Mouse (Mus musculus): ENCODE results near the gene R3hdm4.

Gene R3hdm4

DNA sequence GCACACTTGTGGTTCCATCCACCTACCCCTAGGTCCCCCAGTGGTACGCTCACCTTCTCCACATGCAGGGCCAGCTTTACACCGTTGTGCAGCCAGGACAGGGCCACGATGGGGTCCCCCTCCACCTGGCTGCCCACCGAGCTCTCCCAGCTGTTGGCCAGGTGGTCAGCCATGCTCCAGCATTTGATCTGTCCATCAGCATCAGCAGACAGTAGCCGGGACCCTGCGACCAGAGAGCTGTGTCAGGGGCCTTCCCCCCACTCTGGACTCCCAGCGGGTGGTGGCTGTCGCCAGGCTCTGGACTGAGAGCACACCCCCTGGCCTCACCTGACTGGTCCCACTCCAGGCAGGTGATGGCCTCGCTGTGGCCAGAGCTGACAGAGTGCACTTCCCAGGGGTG, 14.3 kb downstream of the R3hdm4 start:
- no peak for TF ChIP-seq GATA4 (IDR thresholded peaks at IDR 0.05; ENCODE audit: insufficient replicate concordance, low read length)

DNA sequence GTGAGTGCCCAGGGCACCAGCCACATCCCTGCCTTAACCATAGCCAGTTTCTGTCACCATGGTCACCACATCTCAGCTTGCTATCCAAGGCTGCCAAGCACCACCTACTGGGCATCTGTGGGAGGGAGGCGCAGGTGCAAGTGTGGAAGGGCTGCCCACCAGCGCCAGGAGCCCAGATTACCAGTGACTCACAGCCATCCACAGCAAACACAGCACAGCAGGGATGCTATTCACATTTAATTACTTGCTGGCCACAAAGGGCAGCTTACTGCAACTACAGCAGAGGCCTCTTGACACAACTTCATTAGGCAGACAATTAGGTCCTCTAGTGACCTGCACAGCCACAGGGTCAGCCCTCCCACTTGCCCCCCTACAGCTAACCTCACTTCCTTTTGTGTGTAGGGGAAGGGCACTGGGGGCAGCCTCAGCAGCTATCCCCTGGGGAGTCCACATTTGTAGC, 20.0 kb downstream of the R3hdm4 start:
- TF ChIP-seq GATA4 (IDR thresholded peaks at IDR 0.05; ENCODE audit: insufficient replicate concordance, low read length): no peak

DNA sequence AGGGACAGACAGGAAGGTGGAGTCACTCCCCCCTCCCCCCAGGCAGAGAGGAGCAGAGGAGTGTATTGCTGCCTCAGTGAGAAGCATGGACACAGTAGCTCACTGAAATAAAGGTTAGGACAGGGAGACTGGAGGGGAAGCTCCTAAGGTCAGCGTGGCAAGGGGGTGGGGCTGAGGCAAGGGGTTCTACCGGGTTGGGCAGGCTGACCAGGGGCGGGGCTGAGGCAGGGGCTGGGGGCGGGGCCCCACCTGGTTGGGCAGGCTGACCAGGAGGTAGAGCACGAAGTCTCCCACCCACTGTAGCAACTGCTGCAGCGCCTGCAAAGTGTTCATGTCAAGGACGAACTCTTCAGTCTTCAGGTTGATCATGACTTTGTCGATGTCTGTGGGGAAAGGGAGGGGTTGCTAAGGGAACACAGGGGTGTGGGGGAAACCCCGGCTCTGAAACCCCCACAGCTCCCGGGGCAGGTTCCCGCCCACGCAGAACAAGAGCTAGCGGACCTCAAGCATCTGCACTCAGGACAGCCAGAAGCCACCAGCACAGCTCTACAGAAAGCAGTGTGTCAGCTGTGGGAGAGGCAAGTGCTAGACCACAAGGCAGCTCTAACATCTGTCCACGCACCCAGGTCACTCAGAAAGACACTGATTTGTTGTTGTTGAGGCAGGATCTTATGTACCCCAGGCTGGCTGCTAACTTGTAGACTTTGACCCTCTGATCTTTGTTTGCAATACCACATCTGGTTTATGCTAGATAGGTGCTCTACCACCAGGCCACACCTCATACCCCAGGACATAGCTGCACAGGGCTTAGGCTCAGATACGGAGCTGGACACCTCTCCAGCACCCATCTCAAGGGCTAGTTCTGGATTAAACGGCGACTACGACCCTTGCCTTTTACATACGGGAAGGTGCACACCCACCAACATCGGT, 23.4 kb downstream of the R3hdm4 start:
- no peak for TF ChIP-seq GATA4 (IDR thresholded peaks at IDR 0.05; ENCODE audit: insufficient replicate concordance, low read length)

DNA sequence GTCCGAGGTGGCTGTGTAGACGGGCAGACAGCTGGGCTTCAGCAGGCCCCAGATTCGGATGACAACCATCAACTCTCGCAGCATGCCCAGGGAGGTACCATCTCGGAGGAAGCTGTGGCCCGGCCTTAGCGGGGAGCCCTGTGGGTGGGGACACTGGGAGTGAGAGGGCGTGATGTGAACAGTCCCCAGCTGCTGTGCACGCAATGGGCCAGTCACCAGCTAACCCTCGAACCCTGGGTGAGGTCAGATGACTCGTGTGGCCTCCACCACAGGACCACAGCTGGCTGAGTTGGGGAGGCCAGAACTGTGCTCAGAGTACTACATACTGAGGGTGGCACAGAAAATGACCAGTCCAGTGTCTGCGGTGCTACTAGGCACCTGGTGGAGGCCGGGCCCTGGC, 24.2 kb downstream of the R3hdm4 start:
- no peak for TF ChIP-seq GATA4 (IDR thresholded peaks at IDR 0.05; ENCODE audit: insufficient replicate concordance, low read length)

DNA sequence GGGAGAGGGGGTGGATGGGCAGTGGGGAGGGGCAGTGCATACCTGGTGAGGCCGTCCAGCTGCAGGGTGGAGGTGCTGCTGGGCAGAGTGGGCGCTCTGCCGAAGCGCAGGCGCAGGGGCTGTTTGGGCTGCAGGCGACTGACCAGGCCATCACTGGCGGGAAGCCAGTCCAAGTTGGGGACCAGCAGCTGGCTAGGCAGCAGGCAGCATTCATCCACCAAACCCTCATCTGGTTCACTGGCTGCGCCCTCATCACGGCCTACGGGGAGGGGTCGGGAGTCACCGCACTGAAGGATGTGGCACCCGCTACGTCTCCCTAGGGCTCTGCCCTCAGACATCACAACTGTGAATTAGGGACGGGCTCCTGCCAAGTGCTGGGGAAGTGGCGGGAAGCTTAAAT, 24.7 kb downstream of the R3hdm4 start:
- TF ChIP-seq GATA4 (IDR thresholded peaks at IDR 0.05; ENCODE audit: insufficient replicate concordance, low read length): no peak

DNA sequence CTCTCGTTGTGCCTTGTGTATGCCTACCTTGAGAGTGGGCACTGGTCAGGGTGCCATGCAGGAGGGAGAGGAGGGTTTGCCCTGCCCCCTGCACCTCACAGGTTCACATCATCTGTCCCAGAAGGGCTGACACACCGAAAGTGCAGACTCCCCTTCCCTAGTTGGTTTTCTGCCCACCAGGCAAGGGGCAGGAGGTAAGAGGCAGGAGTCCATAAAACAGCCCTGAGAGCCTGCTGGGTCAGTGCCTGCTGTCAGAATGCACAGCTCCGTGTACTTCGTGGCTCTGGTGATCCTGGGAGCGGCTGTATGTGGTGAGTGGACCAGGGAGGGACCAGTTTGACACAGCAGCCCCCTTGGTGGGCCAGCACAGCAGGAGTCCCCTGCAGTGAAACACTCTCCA, 30.3 kb downstream of the R3hdm4 start, which contains the start of gene Cfd:
Cfd (plus strand) TSS at position 184 of the 400 bp plus-strand sequence.
- TF ChIP-seq GATA4 (IDR thresholded peaks at IDR 0.05; ENCODE audit: insufficient replicate concordance, low read length): no peak

DNA sequence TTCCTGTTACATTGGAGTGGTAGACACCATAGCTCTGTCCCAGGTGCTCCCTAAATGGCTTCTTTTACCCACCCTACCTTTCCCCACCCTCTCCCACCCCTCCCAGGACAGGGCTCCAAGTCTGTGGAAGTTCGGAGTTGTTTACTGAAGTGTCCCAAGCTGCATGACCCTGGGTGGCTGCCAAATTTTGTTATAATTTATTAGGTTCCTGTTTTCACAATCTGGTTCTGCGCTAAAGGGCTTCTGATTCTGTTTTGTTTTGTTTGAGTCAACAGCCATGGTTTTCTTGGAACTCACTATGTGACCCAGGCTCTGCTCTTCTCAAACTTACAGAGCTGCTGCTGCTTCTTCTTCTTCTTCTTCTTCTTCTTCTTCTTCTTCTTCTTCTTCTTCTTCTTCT, 31.6 kb downstream of the R3hdm4 start:
- no peak for TF ChIP-seq GATA4 (IDR thresholded peaks at IDR 0.05; ENCODE audit: insufficient replicate concordance, low read length)

DNA sequence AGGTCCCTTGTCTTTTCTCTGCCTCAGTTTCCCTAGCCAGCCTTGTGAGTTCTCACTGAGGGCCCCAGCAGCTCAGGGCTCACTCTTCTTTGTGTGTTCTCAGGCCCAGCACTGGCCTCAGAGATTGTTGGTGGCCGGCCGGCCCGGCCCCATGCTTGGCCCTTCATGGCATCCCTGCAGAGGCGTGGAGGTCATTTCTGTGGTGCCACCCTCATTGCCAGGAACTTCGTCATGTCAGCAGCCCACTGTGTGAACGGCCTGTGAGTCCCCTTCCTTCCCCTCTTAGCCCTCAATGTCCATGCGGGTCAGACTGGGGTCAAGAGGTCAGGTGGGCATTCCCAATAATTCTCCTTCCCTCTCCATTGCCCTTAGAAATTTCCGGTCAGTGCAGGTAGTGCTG, 34.4 kb downstream of the R3hdm4 start:
- TF ChIP-seq GATA4 (IDR thresholded peaks at IDR 0.05; ENCODE audit: insufficient replicate concordance, low read length): no peak

DNA sequence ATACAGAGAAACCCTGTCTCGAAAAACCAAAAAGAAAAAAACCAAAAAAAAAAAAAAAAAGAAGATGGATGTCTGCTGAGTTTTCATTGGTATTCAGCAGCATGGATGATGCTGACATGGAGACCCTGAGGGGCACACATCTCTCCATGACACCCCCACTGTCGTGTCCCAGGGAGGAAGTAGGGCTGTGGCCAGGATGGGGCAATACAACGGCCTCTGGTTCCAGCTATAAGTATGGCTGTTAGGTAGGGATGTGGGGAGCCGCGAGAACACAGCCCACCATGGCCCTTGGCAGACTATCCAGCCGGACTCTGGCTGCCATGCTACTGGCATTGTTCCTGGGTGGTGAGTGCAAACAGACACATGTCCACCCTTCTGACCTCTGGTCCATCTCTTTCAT, 35.0 kb downstream of the R3hdm4 start, which contains the start of gene Elane:
Elane (plus strand) TSS at position 194 of the 400 bp plus-strand sequence.
- TF ChIP-seq GATA4 (IDR thresholded peaks at IDR 0.05; ENCODE audit: insufficient replicate concordance, low read length): no peak

DNA sequence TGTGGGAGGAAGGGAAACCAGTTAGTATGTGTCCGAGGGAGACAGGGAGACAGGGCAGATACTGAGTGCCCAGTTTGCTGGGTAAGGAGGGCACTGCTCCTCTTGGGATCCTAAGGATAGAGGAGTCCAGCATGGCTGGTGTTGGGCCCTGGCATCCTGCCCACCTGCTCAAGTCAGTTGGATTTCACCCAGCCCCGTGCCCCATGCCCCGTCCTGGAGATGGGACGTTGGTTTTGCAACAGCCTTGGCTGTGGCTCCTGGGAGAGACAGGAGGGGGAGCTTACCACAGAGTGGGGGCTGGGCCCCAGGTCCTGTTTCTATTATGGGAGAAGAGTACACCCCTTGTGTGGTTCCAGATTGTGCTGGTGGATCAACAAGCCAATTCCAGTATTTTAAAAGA, 36.6 kb downstream of the R3hdm4 start:
- no peak for TF ChIP-seq GATA4 (IDR thresholded peaks at IDR 0.05; ENCODE audit: insufficient replicate concordance, low read length)

DNA sequence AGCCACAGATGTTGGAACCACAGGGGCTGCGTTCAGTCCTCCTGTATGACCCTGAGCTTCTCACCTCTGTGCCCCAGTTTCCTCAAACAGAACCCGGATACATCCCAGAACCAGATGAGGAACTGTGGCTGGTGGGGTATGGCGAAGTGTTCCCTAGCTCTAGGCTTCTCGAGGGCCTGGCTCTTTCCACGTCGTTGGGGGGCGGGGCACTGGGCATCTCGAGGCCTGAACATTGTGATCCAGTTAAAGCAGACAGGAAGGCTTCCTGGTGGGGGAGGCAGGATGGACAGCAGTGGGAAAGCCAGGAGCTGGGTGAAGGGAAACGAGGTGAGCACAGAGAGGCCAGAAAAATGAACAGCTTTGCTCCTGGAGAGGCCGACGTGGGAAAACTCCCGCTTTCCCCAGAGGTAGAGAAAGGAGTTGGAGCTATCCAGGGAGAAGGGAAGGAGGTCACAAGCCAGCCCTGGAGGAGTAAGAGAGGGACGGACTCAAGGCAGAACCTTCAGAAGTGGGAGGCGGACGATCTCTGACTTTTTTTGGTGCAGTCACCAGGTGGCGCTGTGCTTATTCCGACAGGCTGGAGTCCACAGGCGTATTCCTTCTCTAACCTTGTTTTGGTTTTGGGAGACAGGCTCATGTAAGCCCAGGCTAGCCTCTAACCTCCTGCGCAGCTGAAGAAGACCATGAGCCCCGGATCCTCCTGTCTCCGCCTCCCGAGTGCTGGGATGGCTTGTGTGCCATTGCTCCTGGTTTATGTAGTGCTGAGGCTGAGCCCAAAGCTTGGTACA, 37.5 kb downstream of the R3hdm4 start:
- no peak for TF ChIP-seq GATA4 (IDR thresholded peaks at IDR 0.05; ENCODE audit: insufficient replicate concordance, low read length)

DNA sequence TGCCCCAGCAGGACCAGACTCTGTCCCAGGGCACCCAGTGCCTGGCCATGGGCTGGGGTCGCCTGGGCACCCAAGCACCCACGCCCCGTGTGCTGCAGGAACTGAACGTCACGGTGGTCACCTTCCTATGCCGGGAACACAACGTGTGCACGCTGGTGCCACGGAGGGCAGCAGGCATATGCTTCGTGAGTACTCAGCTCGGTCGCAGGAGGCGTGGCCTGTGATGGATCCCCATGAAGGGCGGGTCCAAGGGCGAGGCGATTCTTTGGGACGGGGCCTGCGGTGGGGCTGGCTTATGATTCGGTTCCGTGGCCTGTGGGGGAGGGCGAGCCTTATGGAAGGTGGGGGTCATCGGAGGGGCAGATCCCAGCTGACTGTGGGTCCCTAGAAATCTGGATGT, 39.0 kb downstream of the R3hdm4 start:
- no peak for TF ChIP-seq GATA4 (IDR thresholded peaks at IDR 0.05; ENCODE audit: insufficient replicate concordance, low read length)

DNA sequence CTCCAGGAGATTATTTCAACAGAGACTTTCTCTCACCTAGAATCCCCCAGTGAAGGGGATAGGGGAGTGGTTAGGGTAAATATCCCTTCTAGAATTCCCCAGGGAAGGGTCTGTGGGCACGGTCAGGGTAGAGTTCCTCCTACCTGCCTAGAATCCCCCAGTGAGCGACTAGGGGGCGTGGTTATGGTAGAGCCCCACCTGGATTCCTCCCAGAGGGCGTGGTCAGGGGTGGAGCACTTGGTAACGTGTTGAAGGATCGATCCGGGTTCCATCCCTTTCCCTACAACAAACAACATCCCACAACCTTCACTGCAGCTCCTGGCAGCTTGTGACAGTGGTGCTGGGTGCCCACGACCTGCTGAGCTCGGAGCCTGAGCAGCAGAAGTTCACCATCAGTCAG, 40.3 kb downstream of the R3hdm4 start:
- TF ChIP-seq GATA4 (IDR thresholded peaks at IDR 0.05; ENCODE audit: insufficient replicate concordance, low read length): no peak

DNA sequence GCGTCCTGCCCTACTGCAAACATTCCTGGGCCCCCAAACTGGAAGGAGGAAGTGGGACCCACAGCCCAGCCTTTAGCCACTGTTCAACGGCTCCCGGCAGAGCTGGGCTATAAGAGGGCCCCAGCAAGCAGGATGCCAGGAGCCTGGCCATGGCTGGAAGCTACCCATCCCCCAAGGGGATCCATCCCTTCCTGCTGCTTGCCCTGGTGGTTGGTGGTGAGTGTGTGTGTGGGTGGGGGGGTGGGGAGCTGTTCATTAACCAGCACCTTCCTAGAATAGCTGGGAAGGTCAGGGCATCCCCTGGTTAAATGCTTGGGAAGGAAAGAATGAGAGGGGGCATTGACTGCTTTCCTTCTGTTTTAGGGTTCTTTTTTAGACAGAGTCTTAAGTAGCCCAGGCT, 41.5 kb downstream of the R3hdm4 start:
- no peak for TF ChIP-seq GATA4 (IDR thresholded peaks at IDR 0.05; ENCODE audit: insufficient replicate concordance, low read length)

DNA sequence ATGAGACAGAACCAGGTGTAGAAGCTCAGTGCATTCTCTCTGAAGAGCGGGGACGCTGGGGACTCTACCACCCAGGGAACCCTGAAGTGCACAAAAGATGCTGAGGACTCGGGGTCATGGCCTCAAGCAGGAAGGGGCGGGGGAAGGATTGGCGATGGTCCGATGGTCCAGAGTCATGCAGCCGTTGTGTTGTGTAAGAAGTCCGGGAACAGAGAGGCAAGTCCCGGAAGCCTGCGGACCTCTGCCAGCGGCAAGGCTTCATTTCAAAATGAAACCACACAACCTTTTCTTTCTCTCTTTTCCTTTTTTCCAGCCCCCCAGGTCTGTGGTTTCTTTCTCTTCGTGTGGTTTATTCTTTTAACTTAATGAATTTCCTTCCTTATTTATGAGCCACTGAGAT, 43.3 kb downstream of the R3hdm4 start:
- no peak for TF ChIP-seq GATA4 (IDR thresholded peaks at IDR 0.05; ENCODE audit: insufficient replicate concordance, low read length)

DNA sequence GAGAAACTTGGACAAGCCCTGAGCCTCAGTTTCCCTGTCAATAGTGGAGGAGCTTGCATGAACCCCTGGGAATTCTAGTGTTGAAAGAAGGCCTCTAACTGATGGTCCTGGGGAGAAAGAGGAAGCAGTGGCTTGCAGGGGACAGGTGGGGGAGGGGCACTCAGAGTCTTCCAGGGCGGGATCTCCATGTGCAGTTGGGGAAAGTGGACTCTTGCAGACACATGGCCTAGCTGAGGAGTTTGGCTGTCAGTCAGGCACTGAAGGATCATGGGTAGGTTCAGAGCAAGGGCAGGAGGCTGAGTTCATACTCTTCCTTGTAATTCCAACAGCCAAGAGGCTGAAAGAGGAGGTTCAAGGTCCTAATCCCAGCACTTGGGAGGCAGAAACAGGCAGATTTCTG, 43.8 kb downstream of the R3hdm4 start:
- no peak for TF ChIP-seq GATA4 (IDR thresholded peaks at IDR 0.05; ENCODE audit: insufficient replicate concordance, low read length)

Measured in liver, adult (tissue).